Mouse (Mus musculus) large intestine, adult 2 months (tissue): ENCODE measurements around the gene Siah2. TPM values are rescaled to one million over a fixed set of nuclear protein-coding genes. Genes with fewer than 3 reads are reported as not detected.

Experiments
- DNase-seq: peaks from one replicate; pipeline ENCODE4 v3.0.0-alpha.2; 2012; ENCODE audit warnings: low read depth, low spot score
- WGBS: fragments of 180-500 bp; shearing (Covaris S2); methylation state at CpG from one replicate; pipeline ENCODE4 v1.1.7; 2018; 5-methylcytosine and 5-hydroxymethylcytosine counted together
- polyA plus RNA-seq: library from polyadenylated mRNA; depleted of rRNA; stranded (reverse); fragments of >200 nt; gene quantifications from 2 replicates; pipeline ENCODE4 v1.2.3, GENCODE M21; 2012; rRNA removed

Siah2 gene
- polyA plus RNA-seq, result 11.2 and 12.6 TPM in 2 replicates

GRCm38 (mm10) chr3:58691997-58692721 lies at the start of gene Siah2:
Gene Siah2, minus strand, starts transcription at chr3:58692400.
- DNase-seq, result no peak
- under 1% methylated on average over 87 of the region's 87 CpGs for WGBS

GRCm38 (mm10) chr3:58739536-58739935 lies 47.3 kb upstream of the Siah2 start:
- WGBS, result 74% methylated on average over 2 of the region's 2 CpGs
- DNase-seq, result no peak

- WGBS, result 31% methylated on average over 6 of the region's 6 CpGs
- no peak for DNase-seq
Measured at GRCm38 (mm10) chr3:58738346-58739089, 46.3 kb upstream of the Siah2 start.

- no peak for DNase-seq
- 77% methylated on average over 5 of the region's 5 CpGs for WGBS
Measured at GRCm38 (mm10) chr3:58731520-58731919, 39.3 kb upstream of the Siah2 start.

- no peak for DNase-seq
- 67% methylated on average over 3 of the region's 3 CpGs for WGBS
Measured at GRCm38 (mm10) chr3:58730580-58730979, 38.4 kb upstream of the Siah2 start.

GRCm38 (mm10) chr3:58729549-58729948 lies 37.3 kb upstream of the Siah2 start:
- no peak for DNase-seq

GRCm38 (mm10) chr3:58727601-58728000 lies 35.4 kb upstream of the Siah2 start:
- 81% methylated on average over 4 of the region's 4 CpGs for WGBS

GRCm38 (mm10) chr3:58727012-58727411 lies 34.8 kb upstream of the Siah2 start:
- no peak for DNase-seq
- 64% methylated on average over 3 of the region's 3 CpGs for WGBS

More at GRCm38 (mm10) chr3:58727601-58728000, 35.4 kb upstream of the Siah2 start:
- DNase-seq, result no peak

- 79% methylated on average over 3 of the region's 3 CpGs for WGBS
- no peak for DNase-seq
Measured at GRCm38 (mm10) chr3:58726374-58726773, 34.2 kb upstream of the Siah2 start.

- no peak for DNase-seq
Measured at GRCm38 (mm10) chr3:58724815-58725214, 32.6 kb upstream of the Siah2 start.

GRCm38 (mm10) chr3:58723656-58724055 lies 31.5 kb upstream of the Siah2 start:
- 94% methylated on average over 2 of the region's 2 CpGs for WGBS
- no peak for DNase-seq

GRCm38 (mm10) chr3:58719461-58720230 lies 27.4 kb upstream of the Siah2 start:
- 62% methylated on average over 9 of the region's 9 CpGs for WGBS
- no peak for DNase-seq

GRCm38 (mm10) chr3:58716705-58717104 lies 24.5 kb upstream of the Siah2 start:
- no peak for DNase-seq
- 87% methylated on average over 2 of the region's 2 CpGs for WGBS

GRCm38 (mm10) chr3:58714767-58715166 lies 22.6 kb upstream of the Siah2 start:
- WGBS, result 77% methylated on average over 2 of the region's 2 CpGs

GRCm38 (mm10) chr3:58714034-58714433 lies 21.8 kb upstream of the Siah2 start:
- WGBS, result 27% methylated on average over 2 of the region's 2 CpGs
- DNase-seq, result no peak

More at GRCm38 (mm10) chr3:58714767-58715166, 22.6 kb upstream of the Siah2 start:
- DNase-seq, result no peak

GRCm38 (mm10) chr3:58713191-58713590 lies 21.0 kb upstream of the Siah2 start:
- DNase-seq, result no peak
- WGBS, result 77% methylated on average over 4 of the region's 4 CpGs

- DNase-seq, result no peak
- 77% methylated on average over 4 of the region's 4 CpGs for WGBS
Measured at GRCm38 (mm10) chr3:58704547-58704946, 12.3 kb upstream of the Siah2 start.

- DNase-seq, result no peak
- 59% methylated on average over 9 of the region's 9 CpGs for WGBS
Measured at GRCm38 (mm10) chr3:58703748-58704147, 11.5 kb upstream of the Siah2 start.

GRCm38 (mm10) chr3:58702329-58702728 lies 10.1 kb upstream of the Siah2 start:
- 88% methylated on average over 1 of the region's 1 CpGs for WGBS
- no peak for DNase-seq

- DNase-seq, result no peak
- 96% methylated on average over 1 of the region's 1 CpGs for WGBS
Measured at GRCm38 (mm10) chr3:58701441-58701840, 9.2 kb upstream of the Siah2 start.
